Mouse (Mus musculus): ENCODE results near the gene Tas1r3.

GRCm38 (mm10) chr4:155811929-155812664 is 51.1 kb downstream of the Tas1r3 start, which contains the start of gene Ccnl2:
- TF ChIP-seq CTCF (IDR thresholded peaks at IDR 0.05; ENCODE audit: low read depth, low read length) (no peak), EP300 (IDR thresholded peaks at IDR 0.05; ENCODE audit: insufficient read depth, low read depth, low read length) (no peak), POLR2A (IDR thresholded peaks at IDR 0.05; ENCODE audit: insufficient read depth, low read length) (no peak)
